22 mouse cellular contexts compared by ENCODE assay signal in genomic region chr15:97223431-97223830, GRCm38 (mm10). TPM values are rescaled to one million over a fixed set of nuclear protein-coding genes. Genes with fewer than 3 reads are reported as not detected.
A peak's percentile ranks its signal among the peaks of the same experiment; 100 is the strongest.
DNase-seq lines count a peak whose midpoint lies in the region; ATAC-seq and TF ChIP-seq lines count a peak whose summit lies in the region.
"Had no signal": no experiment of that assay in that cellular context is flagged by ENCODE, and none has a peak within 500 bp of the region (broad histone marks: within the 10 kb centered on the region; RNA-seq: fewer than 3 reads in every experiment).

No protein-coding gene starts in this region.

- 57% methylated on average over 10 of the region's 10 CpGs for WGBS in kidney, embryonic 15.5 days
- 66% methylated on average over 10 of the region's 10 CpGs for WGBS in lung, embryonic 15.5 days
- WGBS in embryonic facial prominence, embryonic 13.5 days: 76% methylated on average over 10 of the region's 10 CpGs

- H3K4me2 ChIP-seq in kidney, embryonic 15.5 days: peak overlapping the region; percentile 32
- H3K4me2 ChIP-seq in lung, embryonic 15.5 days: no peak overlapping the region
- H3K4me2 ChIP-seq in embryonic facial prominence, embryonic 13.5 days: no peak overlapping the region
- H3K4me2 ChIP-seq: embryonic facial prominence, embryonic 12.5 days; forebrain, embryonic 13.5 days; heart, embryonic 11.5 days; heart, embryonic 15.5 days; hindbrain, embryonic 13.5 days had no signal

- no peaks in the 10 kb centered on the region for H3K9me3 ChIP-seq in kidney, embryonic 15.5 days (replicated peaks)
- no peaks in the 10 kb centered on the region for H3K9me3 ChIP-seq in lung, embryonic 15.5 days
- H3K9me3 ChIP-seq in embryonic facial prominence, embryonic 13.5 days: peaks cover 3% of the 10 kb centered on the region; the same call in 1 of the 2 replicates
- H3K9me3 ChIP-seq: forebrain, embryonic 13.5 days; heart, embryonic 15.5 days had no signal

- no peaks in the 10 kb centered on the region for H3K36me3 ChIP-seq in kidney, embryonic 15.5 days
- H3K36me3 ChIP-seq in lung, embryonic 15.5 days: no peaks in the 10 kb centered on the region
- H3K36me3 ChIP-seq in embryonic facial prominence, embryonic 13.5 days: no peaks in the 10 kb centered on the region
- H3K36me3 ChIP-seq: embryonic facial prominence, embryonic 12.5 days; heart, embryonic 15.5 days; hindbrain, embryonic 13.5 days had no signal

- no peak overlapping the region for H3K4me3 ChIP-seq in kidney, embryonic 15.5 days (replicated peaks)
- no peak overlapping the region for H3K4me3 ChIP-seq in lung, embryonic 15.5 days
- no peak overlapping the region for H3K4me3 ChIP-seq in embryonic facial prominence, embryonic 13.5 days
- H3K4me3 ChIP-seq in layer of hippocampus, adult 2 months: no peak overlapping the region
- H3K4me3 ChIP-seq: embryonic facial prominence, embryonic 12.5 days; forebrain, embryonic 13.5 days; heart, adult 2 months; heart, embryonic 15.5 days; hindbrain, embryonic 13.5 days had no signal

- ATAC-seq in kidney, embryonic 15.5 days (replicated peaks; ENCODE audit: low FRiP score): no peak
- no peak for ATAC-seq in lung, embryonic 15.5 days (ENCODE audit: borderline replicate concordance, extremely low read depth, low FRiP score, low TSS enrichment)
- ATAC-seq in embryonic facial prominence, embryonic 13.5 days (ENCODE audit: insufficient number of reproducible peaks, insufficient read depth, low FRiP score, low TSS enrichment, low read depth): no peak
- ATAC-seq: forebrain, embryonic 13.5 days; forebrain, postnatal 0 days; Patski had no signal

- no peak overlapping the region for H3K9ac ChIP-seq in kidney, embryonic 15.5 days
- H3K9ac ChIP-seq in lung, embryonic 15.5 days: no peak overlapping the region
- no peak overlapping the region for H3K9ac ChIP-seq in embryonic facial prominence, embryonic 13.5 days
- H3K9ac ChIP-seq: embryonic facial prominence, embryonic 12.5 days; forebrain, embryonic 13.5 days; forebrain, postnatal 0 days; heart, embryonic 15.5 days; hindbrain, embryonic 13.5 days had no signal

- TF ChIP-seq CTCF in layer of hippocampus, adult 2 months (conservative IDR thresholded peaks at IDR 0.05): no peak

- peaks cover 19% of the 10 kb centered on the region for H3K4me1 ChIP-seq in kidney, embryonic 15.5 days
- H3K4me1 ChIP-seq in lung, embryonic 15.5 days: no peaks in the 10 kb centered on the region
- H3K4me1 ChIP-seq in embryonic facial prominence, embryonic 13.5 days: no peaks in the 10 kb centered on the region
- H3K4me1 ChIP-seq: forebrain, embryonic 13.5 days; heart, embryonic 15.5 days; hindbrain, embryonic 13.5 days had no signal

- DNase-seq in kidney, adult 9 months: no peak
- no peak for DNase-seq in lung, postnatal 10 days
- DNase-seq in R1 (ENCODE audit: low read depth, low spot score): peak; percentile 70
- DNase-seq in layer of hippocampus, adult 2 months (ENCODE audit: low spot score in 2 of 2): no peak
- DNase-seq: adrenal gland, adult 8-10 months; adrenal gland, postnatal 36 days; cerebellum, adult 2 months; cerebellum, postnatal 10 days; forebrain, postnatal 0 days; gastrocnemius, postnatal 14 days; heart, adult 2 months; heart, postnatal 14 days had no signal

- H3K27me3 ChIP-seq in kidney, embryonic 15.5 days: no peaks in the 10 kb centered on the region
- H3K27me3 ChIP-seq in lung, embryonic 15.5 days: no peaks in the 10 kb centered on the region
- no peaks in the 10 kb centered on the region for H3K27me3 ChIP-seq in embryonic facial prominence, embryonic 13.5 days
- H3K27me3 ChIP-seq: CH12.LX; embryonic facial prominence, embryonic 12.5 days; forebrain, embryonic 13.5 days; heart, embryonic 15.5 days; hindbrain, embryonic 13.5 days; Patski had no signal

- peak overlapping the region; percentile 66 for H3K27ac ChIP-seq in kidney, embryonic 15.5 days
- peak overlapping the region; percentile 51; the same call in 1 of the 2 replicates for H3K27ac ChIP-seq in lung, embryonic 15.5 days
- peak overlapping the region; percentile 4; the same call in 1 of the 2 replicates for H3K27ac ChIP-seq in embryonic facial prominence, embryonic 13.5 days
- no peak overlapping the region for H3K27ac ChIP-seq in layer of hippocampus, adult 2 months
- H3K27ac ChIP-seq: embryonic facial prominence, embryonic 12.5 days; forebrain, embryonic 13.5 days; heart, adult 2 months; heart, embryonic 15.5 days; hindbrain, embryonic 13.5 days had no signal

RNA-seq across cellular contexts. Expression of gene Pced1b, which starts 23.5 kb away (rescaled TPM):
- polyA plus RNA-seq in kidney, embryonic 15.5 days (2015; fragmentation: Nextera tagmentation; extraction: Ambion mirVana): 5.5 and 5.8 TPM in 2 replicates
- polyA plus RNA-seq in lung, embryonic 15.5 days (2015; fragmentation: Nextera tagmentation; extraction: Ambion mirVana): 5.3 and 5.7 TPM in 2 replicates
- polyA plus RNA-seq in embryonic facial prominence, embryonic 13.5 days (2015; fragmentation: Nextera tagmentation; extraction: Ambion mirVana): 3.3 and 3.4 TPM in 2 replicates
- 10 to 100 TPM in 1 of 2 experiments, 1 to 10 TPM in 1; 6.7 to 11.1 TPM for total RNA-seq in layer of hippocampus, adult 2 months (2021)

RNA-seq across cellular contexts. Expression of gene Amigo2, which starts 23.7 kb away (rescaled TPM):
- polyA plus RNA-seq in kidney, embryonic 15.5 days (2015; fragmentation: Nextera tagmentation; extraction: Ambion mirVana): 11.9 TPM in 2 replicates
- polyA plus RNA-seq in lung, embryonic 15.5 days (2015; fragmentation: Nextera tagmentation; extraction: Ambion mirVana): 5.5 and 6.0 TPM in 2 replicates
- polyA plus RNA-seq in embryonic facial prominence, embryonic 13.5 days (2015; fragmentation: Nextera tagmentation; extraction: Ambion mirVana): 6.6 and 6.9 TPM in 2 replicates
- total RNA-seq in layer of hippocampus, adult 2 months (2021): 10 to 100 TPM; 22.2 to 22.9 TPM
